In the genomic region with DNA sequence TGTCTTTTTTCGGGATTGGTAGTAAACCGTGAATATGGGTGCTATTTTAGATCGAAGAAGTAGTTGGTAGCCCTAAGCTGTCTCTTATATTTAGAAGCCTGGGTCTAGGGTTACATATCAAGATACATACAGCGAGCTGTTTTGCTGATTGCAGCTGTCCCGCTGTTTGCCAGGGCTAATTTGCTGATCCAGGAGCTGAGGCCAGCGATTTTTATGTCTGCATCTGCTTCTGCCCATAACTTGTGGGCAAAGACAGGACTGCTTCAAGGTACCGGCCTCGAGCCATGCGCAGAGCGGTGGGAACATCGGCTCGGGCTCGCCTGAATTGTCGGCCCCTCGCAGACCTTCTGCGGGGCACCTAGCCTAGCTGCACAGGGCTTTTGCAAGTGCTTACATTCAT, we compare ENCODE assay signal across 41 mouse cellular contexts. TPM values are rescaled to one million over a fixed set of nuclear protein-coding genes. Genes with fewer than 3 reads are reported as not detected.
DNase-seq lines count a peak whose midpoint lies in the region; ATAC-seq and TF ChIP-seq lines count a peak whose summit lies in the region.
"Had no signal": no experiment of that assay in that cellular context is flagged by ENCODE, and none has a peak within 500 bp of the region (broad histone marks: within the 10 kb centered on the region; RNA-seq: fewer than 3 reads in every experiment).

No protein-coding gene starts in this region.

- no peak overlapping the region for H3K4me3 ChIP-seq in neural tube, embryonic 13.5 days
- no peak overlapping the region for H3K4me3 ChIP-seq in limb, embryonic 12.5 days (replicated peaks)
- H3K4me3 ChIP-seq in left cerebral cortex, adult 2 months: no peak overlapping the region
- no peak overlapping the region for H3K4me3 ChIP-seq in heart, embryonic 10.5 days
- H3K4me3 ChIP-seq: embryonic facial prominence, embryonic 12.5 days; hindbrain, embryonic 15.5 days; kidney, embryonic 15.5 days; liver, embryonic 12.5 days; megakaryocyte, embryonic 14.5 days had no signal

- H3K27ac ChIP-seq in neural tube, embryonic 13.5 days (replicated peaks): 0 out of 2 replicates have a peak overlapping the region, but pooled peaks have one; percentile 14
- no peak overlapping the region for H3K27ac ChIP-seq in limb, embryonic 12.5 days
- H3K27ac ChIP-seq in left cerebral cortex, adult 2 months: no peak overlapping the region
- no peak overlapping the region for H3K27ac ChIP-seq in heart, embryonic 10.5 days
- H3K27ac ChIP-seq: embryonic facial prominence, embryonic 12.5 days; hindbrain, embryonic 15.5 days; kidney, embryonic 15.5 days; liver, embryonic 12.5 days had no signal

- H3K27me3 ChIP-seq in neural tube, embryonic 13.5 days: peaks cover 3% of the 10 kb centered on the region; the same call in 1 of the 2 replicates
- H3K27me3 ChIP-seq in limb, embryonic 12.5 days: peaks cover 4% of the 10 kb centered on the region; the same call in 1 of the 2 replicates
- peaks cover 17% of the 10 kb centered on the region for H3K27me3 ChIP-seq in heart, embryonic 10.5 days (ENCODE audit: insufficient read depth, poor library complexity, severe bottlenecking)
- H3K27me3 ChIP-seq: embryonic facial prominence, embryonic 12.5 days; hindbrain, embryonic 15.5 days had no signal

- no peak overlapping the region for H3K4me2 ChIP-seq in neural tube, embryonic 13.5 days
- H3K4me2 ChIP-seq in limb, embryonic 12.5 days: no peak overlapping the region
- H3K4me2 ChIP-seq: embryonic facial prominence, embryonic 12.5 days; hindbrain, embryonic 15.5 days; kidney, embryonic 15.5 days; liver, embryonic 12.5 days had no signal

- no peak for DNase-seq in neural tube, embryonic 10.5 days (ENCODE audit: extremely low spot score, low spot score)
- DNase-seq in gastrocnemius, postnatal 10 days: peak; percentile 50
- DNase-seq in skeletal muscle tissue, adult 2 months (ENCODE audit: low read depth, low spot score): peak; percentile 94
- DNase-seq in left cerebral cortex, adult 2 months (ENCODE audit: extremely low spot score in 1 of 2, low spot score in 2 of 2): no peak
- DNase-seq in left cerebral cortex, postnatal 4 days: no peak
- DNase-seq in heart, embryonic 10.5 days (ENCODE audit: low spot score): no peak
- DNase-seq: adrenal gland, adult 2 months; adrenal gland, postnatal 36 days; B cell, adult 2 months; cerebellum, adult 2 months; cerebellum, postnatal 36 days; forebrain, postnatal 0 days; heart, postnatal 36 days; kidney, adult 18-20 months; kidney, postnatal 25 days; liver, postnatal 0 days; lung, postnatal 36 days; right cerebral cortex, postnatal 4 days had no signal

- 57% methylated on average over 16 of the region's 16 CpGs for WGBS in neural tube, embryonic 13.5 days
- 65% methylated on average over 16 of the region's 16 CpGs for WGBS in limb, embryonic 12.5 days
- WGBS in heart, embryonic 10.5 days: 59% methylated on average over 16 of the region's 16 CpGs

- no peaks in the 10 kb centered on the region for H3K36me3 ChIP-seq in neural tube, embryonic 13.5 days
- H3K36me3 ChIP-seq in limb, embryonic 12.5 days: no peaks in the 10 kb centered on the region
- no peaks in the 10 kb centered on the region for H3K36me3 ChIP-seq in heart, embryonic 10.5 days
- H3K36me3 ChIP-seq: embryonic facial prominence, embryonic 12.5 days; hindbrain, embryonic 15.5 days; kidney, embryonic 15.5 days; liver, embryonic 12.5 days had no signal

- no peak for ATAC-seq in neural tube, embryonic 13.5 days (ENCODE audit: low read depth)
- 0 out of 2 replicates have a peak, but pooled peaks have one; percentile 31 for ATAC-seq in limb, embryonic 12.5 days (ENCODE audit: insufficient number of reproducible peaks, insufficient read depth, low FRiP score, low TSS enrichment, low read depth)
- ATAC-seq: activated CD4-positive, CD25-positive, alpha-beta regulatory T cell, adult 4 months; forebrain, postnatal 0 days; liver, embryonic 12.5 days; liver, postnatal 0 days had no signal

- no peak overlapping the region for H3K9ac ChIP-seq in neural tube, embryonic 13.5 days
- no peak overlapping the region for H3K9ac ChIP-seq in limb, embryonic 12.5 days (replicated peaks)
- H3K9ac ChIP-seq: embryonic facial prominence, embryonic 12.5 days; forebrain, postnatal 0 days; hindbrain, embryonic 15.5 days; kidney, embryonic 15.5 days; liver, embryonic 12.5 days; liver, postnatal 0 days had no signal

- intact Hi-C loops in left cerebral cortex, adult 2 months (cut with DNase I): loop anchor here (10.0 kb wide), 1 partner anchor 1028 kb away; no protein-coding TSS in a partner anchor
- intact Hi-C loops in left cerebral cortex, postnatal 4 days (cut with DNase I): no loop called here

- TF ChIP-seq CTCF in left cerebral cortex, adult 2 months (IDR thresholded peaks at IDR 0.05): no peak

- no peaks in the 10 kb centered on the region for H3K9me3 ChIP-seq in neural tube, embryonic 13.5 days
- H3K9me3 ChIP-seq in limb, embryonic 12.5 days: no peaks in the 10 kb centered on the region
- no peaks in the 10 kb centered on the region for H3K9me3 ChIP-seq in heart, embryonic 10.5 days
- H3K9me3 ChIP-seq: embryonic facial prominence, embryonic 12.5 days; hindbrain, embryonic 15.5 days; kidney, embryonic 15.5 days; liver, embryonic 12.5 days had no signal

- no peaks in the 10 kb centered on the region for H3K4me1 ChIP-seq in neural tube, embryonic 13.5 days (replicated peaks)
- H3K4me1 ChIP-seq in limb, embryonic 12.5 days (replicated peaks): no peaks in the 10 kb centered on the region; the same call in 1 of the 2 replicates
- H3K4me1 ChIP-seq in heart, embryonic 10.5 days: no peaks in the 10 kb centered on the region
- H3K4me1 ChIP-seq: embryonic facial prominence, embryonic 12.5 days had no signal

RNA-seq across cellular contexts. Expression of a gene that starts 12.2 kb away (rescaled TPM):
- polyA plus RNA-seq in neural tube, embryonic 13.5 days (2015; fragmentation: Nextera tagmentation; extraction: Ambion mirVana): 45.9 and 49.4 TPM in 2 replicates
- 10 to 100 TPM; 17.7 to 23.6 TPM for total RNA-seq in gastrocnemius, postnatal 10 days (2021)
- polyA plus RNA-seq in limb, embryonic 12.5 days (2016; fragmentation: Nextera tagmentation; extraction: Ambion mirVana): 72.4 and 77.0 TPM in 2 replicates
- 10 to 100 TPM; 24.1 to 29.5 TPM for total RNA-seq in left cerebral cortex, adult 2 months (2021)
- 10 to 100 TPM; 33.3 to 38.9 TPM for total RNA-seq in left cerebral cortex, postnatal 4 days (2021)
- 69.3 and 74.1 TPM in 2 replicates for polyA plus RNA-seq in heart, embryonic 10.5 days (2016; fragmentation: Nextera tagmentation; extraction: Ambion mirVana)

RNA-seq across cellular contexts. Expression of a gene that starts 46.6 kb away (rescaled TPM):
- not detected in 2 replicates for polyA plus RNA-seq in neural tube, embryonic 13.5 days (2015; fragmentation: Nextera tagmentation; extraction: Ambion mirVana)
- 10 to 100 TPM; 71.7 to 81.9 TPM for total RNA-seq in gastrocnemius, postnatal 10 days (2021)
- polyA plus RNA-seq in limb, embryonic 12.5 days (2016; fragmentation: Nextera tagmentation; extraction: Ambion mirVana): not detected in 2 replicates
- not detected for total RNA-seq in left cerebral cortex, adult 2 months (2021)
- total RNA-seq in left cerebral cortex, postnatal 4 days (2021): not detected
- polyA plus RNA-seq in heart, embryonic 10.5 days (2016; fragmentation: Nextera tagmentation; extraction: Ambion mirVana): not detected in 2 replicates
- total RNA-seq: adrenal gland, adult 2 months; adrenal gland, postnatal 36 days; ES-E14; forebrain, postnatal 0 days; granulocyte monocyte progenitor cell, adult 5-6 weeks; heart, postnatal 36 days; layer of hippocampus, adult 18-20 months; layer of hippocampus, postnatal 14 days; monocyte, adult 5-6 weeks had no signal
- polyA plus RNA-seq: activated CD4-positive, CD25-positive, alpha-beta regulatory T cell, adult 4 months; adrenal gland, adult 2 months; brain, embryonic 14.5 days; cerebellum, adult 2 months; embryonic facial prominence, embryonic 12.5 days; forebrain, embryonic 11.5 days; forebrain, postnatal 0 days; heart, embryonic 16.5 days; hindbrain, embryonic 15.5 days; intestine, embryonic 14.5 days; kidney, embryonic 15.5 days; limb, embryonic 11.5 days; liver, embryonic 12.5 days; liver, postnatal 0 days; midbrain, embryonic 14.5 days; neural tube, embryonic 11.5 days; stomach, embryonic 14.5 days; testis, adult 2 months; thymus, postnatal 0 days had no signal

Comparison
In these comparisons a context has a peak if more than half of its experiments do, and no peak if none do; other contexts are left out.
1. DNase-seq: peak in gastrocnemius, postnatal 10 days (single experiment) and skeletal muscle tissue, adult 2 months (single experiment); none in neural tube, embryonic 10.5 days (single experiment), left cerebral cortex, adult 2 months (0 of 2), left cerebral cortex, postnatal 4 days (single experiment) and heart, embryonic 10.5 days (single experiment).
2. RNA of a gene that starts 46.6 kb away (total RNA-seq): 71.7 to 81.9 TPM in gastrocnemius, postnatal 10 days; not detected in left cerebral cortex, adult 2 months and not detected in left cerebral cortex, postnatal 4 days; every median in the first group is over 10 times any median in the second.